Mouse (Mus musculus): ENCODE measurements around the gene Hagh. TPM values are rescaled to one million over a fixed set of nuclear protein-coding genes. Genes with fewer than 3 reads are reported as not detected.

Gene Hagh
- polyA plus RNA-seq, 1 experiment from 2014 or later = 83.1 TPM

DNA sequence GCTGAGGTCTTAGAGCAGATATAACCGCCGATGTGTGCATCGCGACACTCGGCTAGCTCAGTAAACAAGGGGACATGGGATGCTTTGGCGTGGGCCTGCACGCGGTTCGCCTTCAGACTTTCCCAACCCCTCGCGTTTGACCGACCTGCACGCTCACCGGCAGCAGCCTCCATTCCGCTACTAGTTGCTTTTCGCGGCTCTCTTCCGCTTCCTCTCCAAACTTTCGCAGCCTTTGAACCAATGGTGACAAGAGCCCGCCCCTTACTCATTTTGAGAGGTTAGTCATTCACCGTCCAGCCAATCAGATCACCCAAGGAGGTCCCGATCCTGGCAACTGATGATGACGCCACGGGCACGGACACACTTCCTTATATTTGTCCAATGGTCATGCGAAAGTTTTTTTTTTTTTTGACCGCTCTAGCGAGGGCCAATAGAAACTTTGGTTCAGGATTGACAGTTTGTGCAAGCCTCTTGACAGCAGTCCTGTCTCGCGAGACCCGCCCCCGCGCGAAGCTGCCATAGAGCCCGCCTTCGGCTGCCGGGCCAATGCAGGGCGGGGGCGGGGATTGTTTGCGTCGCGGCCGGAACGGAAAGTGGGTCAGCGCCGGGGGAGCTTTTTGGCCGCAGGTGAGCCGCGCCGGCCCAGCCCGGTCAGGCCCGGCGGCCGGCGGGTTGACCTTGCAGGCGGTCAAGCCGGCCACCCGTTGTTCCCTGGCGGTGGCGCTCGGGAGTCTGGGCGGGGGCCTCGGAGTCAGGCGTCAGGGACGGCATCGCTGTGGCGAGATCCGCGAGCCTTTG is 46.4 kb downstream of the Hagh start, which contains the start of the genes Nubp2 and Spsb3:
TSS of gene Nubp2 (minus strand) at position 216 of the 798 bp plus-strand sequence.
TSS of gene Spsb3 (plus strand) at position 510 of the 798 bp plus-strand sequence.
- DNase-seq = peak; percentile 96
- Histone ChIP-seq H3K36me3 (peaks cover 65% of the 10 kb centered on the region), H3K9me3 (replicated peaks) (no peaks in the 10 kb centered on the region), H3K4me2 (peak within 1 kb of the TSS; percentile 95), H3K9ac (peak within 1 kb of the TSS; percentile 98), H3K4me1 (replicated peaks) (peaks cover 63% of the 10 kb centered on the region), H3K27ac (peak within 1 kb of the TSS; percentile 93), H3K27me3 (no peaks in the 10 kb centered on the region), H3K4me3 (replicated peaks) (peak within 1 kb of the TSS; percentile 99)
- under 1% methylated on average over 69 of the region's 69 CpGs for whole genome bisulfite sequencing (ENCODE audit: insufficient replicate concordance)
- peak; percentile 93 for ATAC-seq (ENCODE audit: low read depth)

DNA sequence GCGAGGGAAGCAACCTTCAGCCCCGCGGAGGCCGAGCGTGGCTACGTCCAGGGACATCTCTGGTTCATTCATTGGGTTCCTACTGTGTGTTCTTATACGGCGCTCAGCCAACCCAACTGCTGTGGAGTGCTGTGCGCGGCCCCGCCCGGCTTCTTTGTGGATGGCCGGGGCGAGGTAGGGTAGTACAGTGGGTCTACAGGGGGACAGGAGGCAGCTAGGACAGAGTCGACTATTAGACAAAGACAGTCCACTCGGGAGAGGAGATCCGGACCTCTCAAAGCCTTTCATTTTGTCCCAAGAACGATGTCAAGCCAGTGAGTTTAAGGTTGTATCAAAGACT is 47.0 kb downstream of the Hagh start:
- peak overlapping the region; percentile 98 for H3K9ac ChIP-seq
- peak overlapping the region; percentile 99 for H3K4me3 ChIP-seq (replicated peaks)
- H3K27me3 ChIP-seq = no peaks in the 10 kb centered on the region
- peak overlapping the region; percentile 93 for H3K27ac ChIP-seq
- under 1% methylated on average over 18 of the region's 18 CpGs for WGBS (ENCODE audit: insufficient replicate concordance)
- peaks cover 60% of the 10 kb centered on the region for H3K4me1 ChIP-seq (replicated peaks)
- H3K36me3 ChIP-seq = peaks cover 69% of the 10 kb centered on the region
- H3K4me2 ChIP-seq = peak overlapping the region; percentile 93
- no peaks in the 10 kb centered on the region for H3K9me3 ChIP-seq (replicated peaks)
- ATAC-seq (ENCODE audit: low read depth) (peak; percentile 44), DNase-seq (no peak)

DNA sequence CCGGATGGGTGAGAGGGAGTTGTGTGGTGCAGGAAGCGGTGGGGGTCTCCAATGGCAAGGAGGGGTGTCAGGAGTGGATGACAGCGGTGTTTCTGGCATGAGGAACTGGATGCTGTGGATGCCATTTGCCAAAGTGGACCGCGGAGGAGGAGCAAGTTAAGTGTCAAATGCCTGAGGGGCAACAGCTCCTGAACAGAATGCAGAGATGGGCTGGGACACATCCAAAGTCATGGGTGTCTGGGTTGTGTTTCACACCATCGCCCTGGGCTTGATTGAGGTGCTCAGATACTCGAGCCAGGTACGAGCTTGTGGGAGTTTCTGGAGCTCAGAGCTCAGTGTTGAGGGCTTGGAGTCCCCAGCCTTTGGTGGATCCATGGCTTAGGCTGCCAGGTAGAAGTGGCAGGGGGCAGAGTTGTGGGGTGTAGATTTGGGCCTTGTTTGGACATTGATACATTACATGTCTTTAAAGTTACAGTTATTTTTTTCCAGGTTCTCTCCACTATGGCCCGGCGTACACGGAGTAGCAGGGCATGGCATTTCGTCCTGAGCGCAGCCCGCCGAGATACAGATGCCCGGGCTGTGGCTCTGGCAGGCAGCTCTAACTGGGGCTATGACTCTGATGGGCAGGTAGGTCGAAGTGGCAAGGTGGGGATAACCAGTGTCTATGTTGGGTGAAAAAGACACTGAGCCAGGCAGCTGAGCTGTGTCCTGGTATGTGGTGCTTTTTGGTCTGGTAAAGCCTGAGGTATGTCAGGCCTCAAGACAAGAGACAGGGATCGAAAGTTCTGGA is 47.5 kb downstream of the Hagh start:
- no peaks in the 10 kb centered on the region for H3K9me3 ChIP-seq (replicated peaks)
- H3K27ac ChIP-seq = peak overlapping the region; percentile 93
- H3K27me3 ChIP-seq = no peaks in the 10 kb centered on the region
- peaks cover 58% of the 10 kb centered on the region for H3K4me1 ChIP-seq (replicated peaks)
- peak overlapping the region; percentile 93 for H3K4me2 ChIP-seq
- DNase-seq (no peak), ATAC-seq (ENCODE audit: low read depth) (no peak)
- WGBS (ENCODE audit: insufficient replicate concordance) = 57% methylated on average over 18 of the region's 18 CpGs
- peak overlapping the region; percentile 98 for H3K9ac ChIP-seq
- H3K36me3 ChIP-seq = peaks cover 69% of the 10 kb centered on the region
- H3K4me3 ChIP-seq (replicated peaks) = peak overlapping the region; percentile 99

DNA sequence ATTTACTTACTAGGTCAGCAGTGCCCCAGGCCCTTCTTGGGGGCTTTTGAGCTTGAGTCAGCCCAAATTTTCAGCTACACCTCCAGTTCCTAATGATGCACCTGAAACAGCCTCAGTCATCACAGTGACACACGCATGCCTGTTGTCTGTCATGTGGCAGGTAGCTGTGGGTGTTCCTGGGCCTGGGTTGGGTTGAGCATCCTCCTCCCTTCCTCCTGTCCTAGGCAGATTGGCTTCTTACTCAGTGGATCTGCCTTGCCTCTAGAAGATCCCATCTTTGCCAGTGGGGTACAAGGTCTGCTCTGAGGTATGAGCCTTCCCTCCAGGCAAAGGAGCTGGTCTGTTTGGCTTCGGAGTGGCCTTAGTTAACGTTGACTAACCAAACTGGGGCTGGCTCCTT is 48.9 kb downstream of the Hagh start:
- H3K27me3 ChIP-seq = no peaks in the 10 kb centered on the region
- peak overlapping the region; percentile 99 for H3K4me3 ChIP-seq (replicated peaks)
- no peaks in the 10 kb centered on the region for H3K9me3 ChIP-seq (replicated peaks)
- peak overlapping the region; percentile 93 for H3K4me2 ChIP-seq
- ATAC-seq (ENCODE audit: low read depth) (no peak), DNase-seq (no peak)
- peak overlapping the region; percentile 98; the same call in 1 of the 2 replicates for H3K9ac ChIP-seq
- 75% methylated on average over 3 of the region's 3 CpGs for WGBS (ENCODE audit: insufficient replicate concordance)
- peak overlapping the region; percentile 93 for H3K27ac ChIP-seq
- peaks cover 64% of the 10 kb centered on the region for H3K4me1 ChIP-seq (replicated peaks)
- H3K36me3 ChIP-seq = peaks cover 69% of the 10 kb centered on the region

- Histone ChIP-seq H3K4me2 (no peak overlapping the region), H3K4me1 (replicated peaks) (peaks cover 57% of the 10 kb centered on the region), H3K9me3 (replicated peaks) (no peaks in the 10 kb centered on the region), H3K27me3 (no peaks in the 10 kb centered on the region), H3K9ac (0 out of 2 replicates have a peak overlapping the region, but pooled peaks have one; percentile 31), H3K36me3 (peaks cover 57% of the 10 kb centered on the region), H3K27ac (peak overlapping the region; percentile 40), H3K4me3 (replicated peaks) (no peak overlapping the region)
- DNase-seq = no peak
- no peak for ATAC-seq (ENCODE audit: low read depth)
- 85% methylated on average over 19 of the region's 19 CpGs for WGBS (ENCODE audit: insufficient replicate concordance)
These were observed 50.5 kb downstream of the Hagh start for GRCm38 (mm10) chr17:24890151-24891092.

DNA sequence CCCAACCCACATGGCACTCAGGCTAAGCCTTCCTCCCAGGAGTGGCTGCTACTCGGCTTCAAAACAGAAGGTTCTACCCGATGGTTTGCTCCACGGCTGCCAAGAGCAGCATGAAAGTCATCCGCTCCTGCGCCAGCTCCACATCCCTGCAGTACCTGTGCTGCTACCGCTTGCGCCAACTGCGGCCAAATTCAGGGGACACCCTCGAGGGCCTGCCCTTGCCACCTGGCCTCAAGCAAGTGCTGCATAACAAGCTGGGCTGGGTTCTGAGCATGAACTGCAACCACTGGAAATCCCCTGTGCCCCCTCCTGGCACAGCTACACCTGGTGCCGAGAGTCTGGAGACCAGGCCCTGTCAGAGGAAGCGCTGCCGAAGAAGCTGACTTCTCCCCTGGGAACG is 51.4 kb downstream of the Hagh start:
- peak overlapping the region; percentile 48; the same call in 1 of the 2 replicates for H3K27ac ChIP-seq
- H3K9ac ChIP-seq = no peak overlapping the region
- ATAC-seq (ENCODE audit: low read depth) (no peak), DNase-seq (no peak)
- H3K9me3 ChIP-seq (replicated peaks) = no peaks in the 10 kb centered on the region
- 87% methylated on average over 13 of the region's 13 CpGs for WGBS (ENCODE audit: insufficient replicate concordance)
- H3K4me3 ChIP-seq (replicated peaks) = no peak overlapping the region
- H3K4me2 ChIP-seq = no peak overlapping the region
- H3K36me3 ChIP-seq = peaks cover 57% of the 10 kb centered on the region
- no peaks in the 10 kb centered on the region for H3K27me3 ChIP-seq
- peaks cover 62% of the 10 kb centered on the region for H3K4me1 ChIP-seq (replicated peaks)

DNA sequence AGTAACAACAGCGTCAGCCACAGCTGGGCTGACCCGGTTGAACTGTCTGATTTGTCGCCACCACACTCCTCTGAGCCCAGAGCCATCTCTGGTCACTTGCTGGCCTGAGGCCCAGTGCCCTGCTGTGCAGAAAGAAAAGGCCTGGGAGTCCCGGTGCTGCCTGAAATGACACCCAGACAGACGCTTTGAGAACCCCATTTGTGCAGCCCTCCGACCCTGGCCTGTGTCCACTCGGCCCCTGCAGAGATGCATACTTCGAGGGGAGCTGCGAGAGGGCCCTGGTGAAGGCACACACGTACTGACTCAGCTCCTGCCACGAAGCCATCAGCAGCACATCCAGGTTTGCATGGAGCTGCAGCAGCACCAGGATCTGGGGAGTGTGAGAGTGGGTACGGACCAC is 52.8 kb downstream of the Hagh start:
- Histone ChIP-seq H3K4me1 (replicated peaks) (peaks cover 66% of the 10 kb centered on the region), H3K36me3 (peaks cover 68% of the 10 kb centered on the region)
- 84% methylated on average over 12 of the region's 12 CpGs for WGBS (ENCODE audit: insufficient replicate concordance)

GRCm38 (mm10) chr17:24893276-24893675 is 53.3 kb downstream of the Hagh start:
- Histone ChIP-seq H3K4me2 (peak overlapping the region; percentile 96), H3K36me3 (peaks cover 73% of the 10 kb centered on the region)

More for the DNA sequence above, 52.8 kb downstream of the Hagh start:
- ATAC-seq (ENCODE audit: low read depth) (no peak), DNase-seq (no peak)
- Histone ChIP-seq H3K9ac (no peak overlapping the region), H3K4me2 (no peak overlapping the region; the same call in 1 of the 2 replicates), H3K27me3 (no peaks in the 10 kb centered on the region), H3K27ac (0 out of 2 replicates have a peak overlapping the region, but pooled peaks have one; percentile 1), H3K9me3 (replicated peaks) (no peaks in the 10 kb centered on the region), H3K4me3 (replicated peaks) (no peak overlapping the region)

GRCm38 (mm10) chr17:24894061-24894994 is 54.4 kb downstream of the Hagh start:
- no peak for DNase-seq
- no peaks in the 10 kb centered on the region for H3K9me3 ChIP-seq (replicated peaks)
- peaks cover 73% of the 10 kb centered on the region for H3K36me3 ChIP-seq
- peak; percentile 26 for ATAC-seq (ENCODE audit: low read depth)
- peak overlapping the region; percentile 95 for H3K9ac ChIP-seq
- H3K4me2 ChIP-seq = peak overlapping the region; percentile 96
- WGBS (ENCODE audit: insufficient replicate concordance) = 6% methylated on average over 31 of the region's 31 CpGs
- peak overlapping the region; percentile 95 for H3K4me3 ChIP-seq (replicated peaks)
- H3K27ac ChIP-seq = peak overlapping the region; percentile 90
- H3K27me3 ChIP-seq = no peaks in the 10 kb centered on the region
- peaks cover 62% of the 10 kb centered on the region for H3K4me1 ChIP-seq (replicated peaks)

More at GRCm38 (mm10) chr17:24893276-24893675, 53.3 kb downstream of the Hagh start:
- ATAC-seq (ENCODE audit: low read depth) (no peak), DNase-seq (no peak)
- Histone ChIP-seq H3K4me3 (replicated peaks) (peak overlapping the region; percentile 95), H3K4me1 (replicated peaks) (peaks cover 66% of the 10 kb centered on the region), H3K27ac (0 out of 2 replicates have a peak overlapping the region, but pooled peaks have one; percentile 90), H3K9ac (peak overlapping the region; percentile 95), H3K27me3 (no peaks in the 10 kb centered on the region), H3K9me3 (replicated peaks) (no peaks in the 10 kb centered on the region)
- 94% methylated on average over 2 of the region's 2 CpGs for WGBS (ENCODE audit: insufficient replicate concordance)
